Mouse (Mus musculus) lung, postnatal 4 days (tissue): Measurements from ENCODE around the gene Copb1.
"Not testable (repeated sequence)": the region's sequence is repeated elsewhere in the genome, so short reads cannot be mapped to it uniquely, and the experiment has no call there.

Source experiments
- DNase-seq, 2 experiments: peaks; one replicate each; pipeline ENCODE4 v3.0.0; 2021

The Copb1 gene

GRCm38 (mm10) chr7:114216908-114217307 is 37.6 kb downstream of the Copb1 start:
- no peak for DNase-seq

GRCm38 (mm10) chr7:114214385-114214784 is 40.1 kb downstream of the Copb1 start:
- no peak for DNase-seq

DNA sequence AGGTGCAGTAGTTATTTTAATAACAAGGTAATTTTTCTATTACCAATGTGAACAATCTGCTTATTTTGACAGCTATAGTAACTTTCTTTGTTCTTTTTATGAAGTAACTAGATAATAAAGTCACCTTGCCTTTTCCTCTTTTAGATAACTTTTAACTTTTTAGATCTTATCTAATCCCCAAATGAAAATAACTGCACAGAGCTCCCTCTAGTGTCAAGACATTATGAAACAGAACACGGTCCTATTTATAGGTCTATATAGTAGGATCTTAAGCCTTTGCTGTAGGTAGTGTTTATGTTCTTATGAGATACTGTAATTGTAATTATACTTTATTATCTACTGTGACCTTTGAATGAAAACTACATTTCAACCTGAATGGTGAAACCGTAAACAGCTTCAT is 41.0 kb downstream of the Copb1 start:
- DNase-seq, result no peak

- DNase-seq, result no peak
Observed at GRCm38 (mm10) chr7:114210618-114211017, 43.9 kb downstream of the Copb1 start.

GRCm38 (mm10) chr7:114209841-114210240 is 44.7 kb downstream of the Copb1 start:
- DNase-seq, result no peak

DNA sequence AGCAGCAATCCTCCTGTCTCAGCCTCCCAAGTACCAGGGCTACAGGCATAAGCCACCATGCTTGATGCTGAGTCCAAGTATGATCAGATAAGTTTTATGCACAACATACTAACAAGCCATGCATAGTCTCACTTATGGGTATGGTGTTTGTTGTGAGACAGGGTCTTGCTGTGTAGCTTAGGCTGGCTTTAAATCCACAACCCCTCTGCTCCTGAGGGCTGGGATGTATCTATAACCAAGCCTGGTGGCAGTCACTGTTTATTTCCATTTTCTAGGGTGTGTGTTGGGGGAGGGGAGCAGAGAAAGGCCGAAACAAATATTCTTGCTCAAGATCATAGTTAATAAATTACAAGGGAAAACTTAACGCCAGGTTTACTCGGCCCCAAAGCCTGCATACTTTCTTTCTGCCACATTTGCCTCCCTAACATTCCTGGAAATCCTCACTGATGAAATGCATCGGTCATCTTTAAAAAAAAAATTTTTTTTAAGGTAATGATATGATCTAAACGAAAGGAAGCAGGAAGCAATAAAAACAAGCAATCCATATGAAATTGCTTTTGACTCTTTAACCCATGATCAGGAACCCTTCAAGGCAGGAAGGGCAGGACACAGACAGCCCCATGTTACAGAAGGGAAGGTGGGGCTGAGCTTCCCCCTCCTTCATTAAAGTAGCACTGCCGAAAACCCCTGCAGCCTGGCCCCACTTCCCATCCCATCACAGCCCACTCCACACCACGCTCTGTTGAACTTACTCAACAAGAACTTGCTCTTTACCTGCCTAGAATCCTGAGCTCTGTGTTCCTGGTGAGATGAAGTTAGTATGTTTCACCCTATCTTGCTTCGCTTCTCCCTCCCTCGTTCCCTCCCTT is 50.8 kb downstream of the Copb1 start:
- DNase-seq, result no peak

- DNase-seq, result peak; percentile 29 to 50
Observed at GRCm38 (mm10) chr7:114202972-114203404, 51.5 kb downstream of the Copb1 start.

DNA sequence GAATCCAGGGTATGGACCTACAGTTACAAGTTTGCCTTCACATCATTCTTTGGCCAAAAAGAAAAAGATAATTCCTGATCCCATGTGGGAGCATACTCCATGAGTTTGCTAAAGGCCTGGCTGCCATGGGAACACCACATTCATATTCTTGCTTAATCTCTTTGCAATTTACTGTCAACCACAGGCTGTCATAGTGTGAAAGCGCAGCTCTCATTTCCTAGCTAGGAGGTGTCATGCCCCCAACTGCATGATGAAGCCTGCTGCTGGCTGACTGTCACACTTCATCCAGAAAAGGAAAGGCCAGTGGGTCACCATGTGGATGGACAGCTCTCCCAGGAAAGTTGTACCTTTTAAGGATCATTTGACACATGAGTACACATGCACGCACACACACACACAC is 53.9 kb downstream of the Copb1 start:
- DNase-seq, result peak in 1 of 2 experiments; percentile 72

- no peak for DNase-seq
Observed at GRCm38 (mm10) chr7:114199428-114200110, 54.9 kb downstream of the Copb1 start.

DNA sequence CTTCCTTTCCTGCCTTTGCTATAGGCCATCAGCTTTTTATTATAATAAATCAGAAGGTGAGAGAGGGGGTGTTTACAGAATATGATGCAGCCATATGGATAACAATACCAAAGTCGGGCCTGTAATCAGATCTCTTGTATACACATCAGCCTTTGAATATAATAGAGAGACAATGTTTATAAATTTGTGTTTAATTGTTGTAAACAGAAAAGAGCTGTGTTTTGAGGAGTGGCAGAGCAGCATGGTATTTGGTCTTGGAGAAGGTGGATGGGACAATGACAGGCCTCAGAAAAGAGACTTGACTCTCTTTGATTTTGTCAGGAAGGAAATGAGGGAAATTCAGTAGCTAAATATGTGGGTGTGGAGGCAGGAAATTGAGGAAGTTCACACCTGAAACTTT is 56.3 kb downstream of the Copb1 start:
- DNase-seq, result no peak

DNA sequence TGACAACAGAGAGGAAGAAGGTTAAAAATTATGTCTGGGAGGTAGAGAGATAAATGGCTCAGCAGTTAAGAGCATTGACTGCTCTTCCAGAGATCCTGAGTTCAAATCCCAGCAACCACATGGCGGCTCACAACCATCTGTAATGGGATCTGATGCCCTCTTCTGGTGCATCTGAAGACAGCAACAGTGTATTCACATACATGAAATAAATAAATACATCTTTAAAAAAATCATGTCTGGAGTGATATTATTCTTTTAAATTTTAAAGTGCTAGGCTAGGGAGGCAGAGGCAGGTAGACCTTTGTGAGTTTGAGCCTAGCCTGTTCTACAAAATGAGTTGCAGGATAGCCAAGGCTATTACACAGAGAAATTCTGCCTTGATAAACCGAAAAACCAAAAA is 57.9 kb downstream of the Copb1 start:
- DNase-seq, result not testable (repeated sequence)

DNA sequence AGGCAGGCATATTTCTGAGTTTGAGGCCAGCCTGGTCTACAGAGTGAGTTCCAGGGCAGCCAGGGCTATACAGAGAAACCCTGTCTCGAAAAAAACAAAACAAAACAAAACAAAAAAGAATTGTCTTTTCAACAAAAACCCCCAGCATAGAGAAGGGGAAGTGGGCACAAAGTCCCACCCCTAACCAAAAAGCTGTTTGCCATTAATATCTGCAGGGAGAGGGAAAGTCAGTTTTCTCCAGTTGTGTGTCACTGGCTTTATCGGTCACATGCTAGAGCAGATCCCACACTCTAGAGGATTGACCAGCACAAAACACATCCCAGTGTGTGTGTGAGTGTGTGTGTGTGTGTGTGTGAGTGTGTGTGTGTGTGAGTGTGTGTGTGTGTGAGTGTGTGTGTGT is 59.7 kb downstream of the Copb1 start:
- DNase-seq, result not testable (repeated sequence)

DNA sequence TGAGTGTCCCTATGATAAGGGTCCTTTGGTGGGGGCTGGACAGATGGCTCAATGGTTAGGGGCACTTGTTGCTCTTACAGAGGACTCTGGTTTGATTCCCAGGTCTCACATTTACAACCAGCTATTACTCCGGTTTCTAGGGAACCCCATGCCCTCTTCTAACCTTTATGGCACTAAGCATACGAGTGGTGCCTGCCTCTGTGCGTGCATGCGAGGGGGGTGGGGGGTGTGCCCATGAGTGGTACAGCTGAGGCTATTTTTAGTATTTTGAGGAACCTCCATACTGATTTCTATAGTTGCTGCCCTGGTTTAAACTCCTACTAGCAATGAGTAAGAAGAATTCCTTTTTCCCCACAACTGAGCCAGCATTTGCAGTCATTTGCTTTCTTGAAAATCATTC is 60.3 kb downstream of the Copb1 start:
- DNase-seq, result no peak

DNA sequence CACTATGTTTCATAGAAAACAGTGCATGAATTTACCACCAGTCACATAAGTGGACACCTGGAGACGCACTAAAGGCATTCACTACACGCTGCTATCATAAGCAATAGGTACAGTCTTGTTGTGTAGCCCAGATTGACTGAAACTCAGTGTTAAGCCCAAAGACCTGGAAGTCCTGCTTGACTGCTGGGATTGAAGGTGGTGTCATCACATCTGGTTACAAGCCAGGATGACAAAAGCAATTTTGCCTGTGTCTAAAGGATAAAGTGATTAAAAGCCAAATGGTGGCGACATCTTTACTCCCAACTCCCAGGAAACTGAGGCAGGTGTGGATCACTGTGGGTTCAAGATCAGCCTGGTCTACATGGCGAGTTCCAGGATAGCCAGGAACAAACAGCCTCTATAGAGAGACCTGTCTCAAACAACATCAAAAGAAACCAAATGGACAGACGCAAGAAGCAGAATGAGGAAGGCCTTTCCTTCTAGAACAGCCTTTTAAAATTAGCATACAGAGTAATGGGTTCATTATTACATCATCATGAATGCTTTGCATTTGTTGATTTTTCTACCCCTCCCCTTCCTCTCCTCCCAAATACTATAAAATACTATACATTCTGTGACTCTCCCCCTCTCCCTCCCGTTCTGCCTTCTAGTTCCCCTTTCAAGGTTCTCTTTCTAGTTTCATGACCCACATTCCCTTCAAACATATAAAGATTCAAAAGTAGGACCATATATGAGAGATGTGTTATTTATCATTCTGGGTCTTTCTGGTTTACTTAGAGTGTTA is 61.0 kb downstream of the Copb1 start:
- no peak for DNase-seq

- no peak for DNase-seq
Observed at GRCm38 (mm10) chr7:114192581-114192980, 61.9 kb downstream of the Copb1 start.

- no peak for DNase-seq
Observed at GRCm38 (mm10) chr7:114183416-114183815, 71.1 kb downstream of the Copb1 start.

DNA sequence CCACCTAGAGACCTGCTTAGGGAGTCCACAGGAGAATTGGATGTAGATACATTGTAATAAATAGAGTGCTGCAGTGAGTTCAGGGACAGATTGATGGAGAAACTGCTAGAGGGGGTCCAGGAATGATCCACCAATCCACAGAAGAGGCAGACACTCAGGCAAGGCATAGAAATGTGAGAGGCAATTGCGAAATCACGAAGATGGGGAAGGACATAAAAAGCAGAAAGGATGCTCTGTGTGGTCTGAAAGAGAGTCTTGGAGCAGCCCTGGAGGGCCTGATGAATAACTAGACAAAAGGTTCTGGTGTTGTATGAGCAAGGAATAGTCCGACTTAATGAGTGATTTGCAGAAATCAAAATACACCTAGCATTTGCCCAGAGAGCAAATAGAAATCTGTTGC is 71.8 kb downstream of the Copb1 start:
- DNase-seq, result no peak

GRCm38 (mm10) chr7:114181391-114181790 is 73.1 kb downstream of the Copb1 start:
- DNase-seq, result peak; percentile 88 to 94

DNA sequence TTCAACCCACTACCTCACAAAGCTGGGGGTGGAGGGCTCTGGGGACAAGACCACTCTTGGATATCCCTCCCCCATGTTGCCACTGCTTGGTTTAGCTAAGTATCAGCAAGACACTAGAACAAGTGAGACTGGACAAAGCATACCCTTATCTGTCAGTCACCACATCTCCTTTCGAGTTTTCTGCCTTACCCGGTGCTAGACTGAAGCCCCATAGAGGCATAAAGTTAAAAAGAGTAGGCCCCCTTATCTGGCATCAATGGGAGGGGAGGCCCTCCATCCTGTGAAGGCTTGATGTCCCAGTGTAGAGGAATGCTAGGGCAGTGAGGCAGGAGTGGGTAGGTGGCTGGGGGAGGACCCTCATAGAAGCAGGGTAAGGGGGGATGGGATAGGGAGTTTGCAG is 77.9 kb downstream of the Copb1 start:
- no peak for DNase-seq

DNA sequence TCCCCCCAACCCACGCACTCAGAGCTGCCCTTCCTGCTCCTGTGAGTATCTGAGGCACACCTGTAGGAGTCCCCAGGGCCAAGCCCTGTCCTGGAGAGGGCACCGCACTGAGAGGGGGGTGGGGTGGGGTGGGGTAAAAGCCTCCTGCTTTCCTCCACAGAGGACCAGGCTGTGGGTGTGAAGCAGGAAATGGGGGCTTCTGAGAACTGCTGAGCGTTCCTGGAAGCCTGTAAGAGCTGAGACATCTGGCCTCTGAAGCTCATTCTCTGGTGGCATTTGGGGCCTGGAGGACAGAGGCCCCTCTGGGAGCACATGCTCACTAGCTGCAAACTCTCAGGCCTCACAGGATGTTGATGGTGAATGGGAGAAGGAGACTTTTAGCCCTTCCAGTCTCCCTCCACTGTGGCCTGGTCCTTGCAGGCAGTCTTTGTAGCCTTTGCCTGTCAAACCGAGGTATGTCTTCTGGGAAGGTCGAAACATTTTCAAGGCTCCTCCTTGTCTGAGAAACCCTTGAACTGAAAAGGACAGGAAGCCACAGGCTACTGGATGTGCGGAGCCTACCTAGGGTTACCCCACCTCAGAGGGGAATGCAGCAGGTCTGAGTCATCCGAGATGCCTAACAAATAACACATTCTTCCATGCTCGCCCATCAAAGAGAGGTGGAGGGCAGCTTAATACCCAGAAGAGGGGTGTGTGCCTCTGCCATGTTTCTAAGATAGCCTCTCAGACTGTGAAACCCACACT is 83.0 kb downstream of the Copb1 start:
- peak; percentile 26 to 65 for DNase-seq

GRCm38 (mm10) chr7:114169996-114170395 is 84.5 kb downstream of the Copb1 start:
- peak; percentile 19 to 74 for DNase-seq

DNA sequence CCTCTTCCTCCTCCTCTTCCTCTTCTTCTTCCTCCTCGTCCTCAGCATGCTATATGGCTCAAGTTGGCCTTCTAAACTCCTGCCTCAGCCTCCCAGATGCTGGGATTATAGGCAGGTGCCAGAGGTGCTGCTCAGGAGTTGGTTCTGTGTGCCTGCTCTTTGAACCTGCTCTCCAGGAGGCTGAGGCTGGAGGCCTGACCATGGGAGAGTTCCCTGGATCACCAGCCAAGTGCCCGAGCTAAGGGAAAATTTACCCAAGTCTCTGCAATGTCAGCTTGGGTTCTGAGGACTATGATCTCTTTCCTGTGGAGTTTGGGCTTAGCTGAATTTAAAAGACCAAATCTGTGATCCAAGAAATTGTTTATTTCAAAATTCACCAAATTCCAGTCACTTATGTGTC is 85.1 kb downstream of the Copb1 start:
- DNase-seq, result no peak
